Mouse (Mus musculus) embryonic stem cell, embryonic (primary cell): Measurements from ENCODE around the gene Cela3a.
"Not testable (repeated sequence)": the region's sequence is repeated elsewhere in the genome, so short reads cannot be mapped to it uniquely, and the experiment has no call there.

Experiments used
- CTCF ChIA-PET, 4 experiments: fragments of 300-600 bp in 2 of 4; fragments of 350-600 bp in 2 of 4; sonication (Branson Sonifier 250); formaldehyde crosslinking; loops; one replicate each; lab custom pipeline; 2022; ENCODE audit warnings: inconsistent platforms in 2 of 4; lab: Charles Lee
- POLR2A ChIA-PET, 4 experiments: fragments of 300-600 bp in 2 of 4; fragments of 350-600 bp in 2 of 4; sonication (Branson Sonifier 250); formaldehyde crosslinking; loops; one replicate each; lab custom pipeline; 2022; ENCODE audit warnings: antibody characterized with exemption in 4 of 4, inconsistent platforms in 1 of 4; lab: Charles Lee

Gene Cela3a

GRCm38 (mm10) chr4:137438842-137439241 is 29.3 kb upstream of the Cela3a start:
- ChIA-PET CTCF (interaction anchor here in 2 of 4 experiments (0.6 to 1.2 kb wide), 2 partner anchors 20 to 44 kb away, joined by 3 to 6 read pairs; no protein-coding TSS in a partner anchor), POLR2A (interaction anchor here in 2 of 4 experiments (0.5 to 1.7 kb wide), 3 partner anchors 9 to 326 kb away, joined by 3 to 5 read pairs (median 4); partner anchors contain the start of genes Cela3b (in 1 of the 2) and Usp48 (in 1 of the 2))

- ChIA-PET POLR2A (no interaction called here), CTCF (interaction anchor here in 3 of 4 experiments (0.6 to 1.7 kb wide), 5 partner anchors 13 to 124 kb away, joined by 3 to 4 read pairs (median 3); no protein-coding TSS in a partner anchor)
Observed at GRCm38 (mm10) chr4:137436979-137437669, 27.5 kb upstream of the Cela3a start.

- ChIA-PET POLR2A (interaction anchor here in 1 of 4 experiments (0.6 kb wide), 1 partner anchor 328 kb away, joined by 3 read pairs; no protein-coding TSS in a partner anchor), CTCF (interaction anchor here in 3 of 4 experiments (1.2 to 1.3 kb wide), 3 partner anchors 10 to 11 kb away, joined by 3 to 7 read pairs (median 5); no protein-coding TSS in a partner anchor)
Observed at GRCm38 (mm10) chr4:137432700-137433550, 23.3 kb upstream of the Cela3a start.

- POLR2A ChIA-PET, result interaction anchor here in 1 of 4 experiments (0.8 to 1.4 kb wide), 3 partner anchors 8 to 92 kb away, joined by 3 to 4 read pairs (median 4); no protein-coding TSS in a partner anchor
- CTCF ChIA-PET, result interaction anchor here in 2 of 4 experiments (0.9 to 2.5 kb wide), 3 partner anchors 11 to 147 kb away, joined by 3 to 6 read pairs (median 3); no protein-coding TSS in a partner anchor
Observed at GRCm38 (mm10) chr4:137430502-137430901, 20.9 kb upstream of the Cela3a start, which contains the start of gene Cela3b. Cela3b (minus strand) TSS chr4:137430540.

DNA sequence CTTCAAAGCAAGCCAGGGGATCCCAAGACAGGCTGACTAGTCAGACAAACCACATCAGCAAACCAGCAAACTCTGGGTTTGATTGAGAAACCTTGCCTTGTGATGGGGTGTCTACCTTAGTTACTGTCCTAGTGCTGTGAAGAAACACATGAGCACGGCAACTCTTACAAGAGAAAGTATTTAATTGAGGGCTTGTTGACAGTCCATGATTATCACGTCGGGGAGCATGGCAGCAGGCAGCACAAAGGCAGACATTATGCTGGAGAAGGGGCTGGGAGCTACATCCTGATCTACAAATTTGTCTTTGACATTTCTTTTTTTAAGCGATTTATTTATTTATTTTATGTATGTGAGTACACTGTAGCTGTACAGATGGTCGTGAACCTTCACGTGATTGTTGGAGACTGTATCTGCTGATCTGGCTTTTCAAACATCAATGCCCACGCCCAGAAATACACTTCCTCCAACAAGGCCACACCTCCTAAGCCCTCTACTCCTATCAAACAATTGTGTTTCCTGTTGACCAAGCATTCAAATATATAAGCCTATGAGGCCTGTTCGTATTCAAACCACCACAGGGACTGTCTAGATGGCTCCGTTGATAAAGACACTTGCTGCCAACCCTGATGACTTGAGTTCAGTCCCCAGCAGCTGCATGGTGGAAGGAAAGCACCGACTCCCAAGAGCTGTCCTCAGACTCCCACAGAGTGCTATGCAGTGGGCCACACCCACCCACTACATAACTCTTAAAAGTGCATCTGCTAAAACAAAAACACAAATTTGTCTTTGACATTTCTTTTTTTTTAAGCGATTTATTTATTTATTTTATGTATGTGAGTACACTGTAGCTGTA is 8.3 kb upstream of the Cela3a start:
- ChIA-PET POLR2A (interaction anchor here in 1 of 4 experiments (0.7 kb wide), 1 partner anchor 12 kb away, joined by 4 read pairs; the partner anchor contains the start of gene Cela3b), CTCF (interaction anchor here in 2 of 4 experiments (0.6 to 0.7 kb wide), 3 partner anchors 14 to 24 kb away, joined by 3 read pairs; no protein-coding TSS in a partner anchor)

GRCm38 (mm10) chr4:137414936-137415335 is 5.3 kb upstream of the Cela3a start:
- CTCF ChIA-PET, result interaction anchor here in 3 of 4 experiments (0.9 to 1.5 kb wide), 6 partner anchors 10 to 308 kb away, joined by 3 to 4 read pairs (median 3); no protein-coding TSS in a partner anchor
- POLR2A ChIA-PET, result interaction anchor here in 1 of 4 experiments (0.9 to 1.5 kb wide), 2 partner anchors 10 to 107 kb away, joined by 3 to 4 read pairs; no protein-coding TSS in a partner anchor

- POLR2A ChIA-PET, result not testable (repeated sequence)
- CTCF ChIA-PET, result interaction anchor here in 2 of 4 experiments (0.6 to 1.0 kb wide), 2 partner anchors 104 to 751 kb away, joined by 4 to 8 read pairs; no protein-coding TSS in a partner anchor
Observed at GRCm38 (mm10) chr4:137412185-137412709, 2.7 kb upstream of the Cela3a start.

DNA sequence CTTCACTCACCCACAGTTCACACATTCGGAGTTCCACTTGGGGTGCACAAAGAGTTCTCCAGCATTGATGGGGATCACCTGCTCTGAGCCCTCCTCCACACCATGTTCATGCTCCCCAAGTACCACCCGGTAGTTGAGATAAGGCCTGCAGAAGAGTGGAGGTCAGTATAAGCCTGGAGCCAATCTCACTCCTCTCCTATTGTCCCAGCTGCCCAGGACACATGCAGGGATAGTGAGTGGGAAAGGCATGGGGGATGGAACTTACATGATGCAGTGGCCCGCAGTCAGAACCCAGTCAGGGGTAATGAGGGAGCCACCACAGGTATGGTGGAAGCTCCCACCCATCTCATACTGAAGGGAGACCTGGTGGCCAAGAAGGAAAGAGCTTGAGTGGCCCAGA is 4.0 kb downstream of the Cela3a start:
- CTCF ChIA-PET, result interaction anchor here in 3 of 4 experiments (0.6 to 1.1 kb wide), 4 partner anchors 21 to 195 kb away, joined by 3 to 5 read pairs (median 4); no protein-coding TSS in a partner anchor
- POLR2A ChIA-PET, result interaction anchor here in 1 of 4 experiments (1.3 kb wide), 2 partner anchors 9 to 96 kb away, joined by 3 to 4 read pairs; no protein-coding TSS in a partner anchor

DNA sequence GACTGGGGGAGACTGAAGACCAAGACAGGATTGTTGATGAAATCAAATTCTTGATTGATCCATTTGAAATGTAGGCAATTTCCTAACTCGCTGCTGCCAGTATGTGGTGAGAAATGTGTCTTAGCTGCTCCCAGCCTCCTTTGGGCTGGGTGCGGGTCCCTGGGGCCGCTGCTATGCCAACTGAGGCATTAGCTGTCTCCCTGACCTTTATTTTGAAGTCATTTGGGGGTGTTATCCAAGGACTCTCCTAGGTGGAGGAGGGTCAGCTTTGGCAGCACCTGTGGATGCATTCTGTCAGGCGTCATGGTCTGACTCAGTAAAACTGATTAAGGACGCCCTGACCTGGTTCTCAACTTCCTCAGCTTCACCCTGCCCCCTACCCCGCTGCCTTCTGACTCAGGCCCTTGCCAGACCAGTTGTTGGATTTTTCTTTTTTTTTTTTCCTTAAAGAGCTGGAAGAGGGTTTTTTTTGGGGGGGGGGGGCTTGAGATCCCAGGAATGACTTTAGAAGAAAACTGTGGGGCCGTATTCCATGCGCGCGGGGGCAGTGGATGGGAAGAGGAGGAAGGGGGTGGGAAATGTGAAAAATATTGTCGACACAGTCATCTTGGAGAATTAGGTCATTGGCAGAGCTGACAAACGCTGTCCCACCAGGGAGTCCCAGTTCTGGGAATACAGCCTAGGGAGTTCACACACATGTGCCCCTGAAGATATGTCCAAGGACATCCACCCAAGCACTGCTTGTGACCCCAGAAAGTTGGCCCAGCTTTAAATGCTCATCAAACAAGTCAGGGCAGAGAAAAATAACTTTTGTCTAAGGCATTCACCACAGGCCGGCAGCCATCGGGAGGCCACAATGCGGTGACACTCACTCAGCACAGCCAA is 12.7 kb downstream of the Cela3a start:
- CTCF ChIA-PET, result interaction anchor here (0.6 to 0.7 kb wide), 6 partner anchors 17 to 549 kb away, joined by 3 to 5 read pairs (median 4); no protein-coding TSS in a partner anchor

DNA sequence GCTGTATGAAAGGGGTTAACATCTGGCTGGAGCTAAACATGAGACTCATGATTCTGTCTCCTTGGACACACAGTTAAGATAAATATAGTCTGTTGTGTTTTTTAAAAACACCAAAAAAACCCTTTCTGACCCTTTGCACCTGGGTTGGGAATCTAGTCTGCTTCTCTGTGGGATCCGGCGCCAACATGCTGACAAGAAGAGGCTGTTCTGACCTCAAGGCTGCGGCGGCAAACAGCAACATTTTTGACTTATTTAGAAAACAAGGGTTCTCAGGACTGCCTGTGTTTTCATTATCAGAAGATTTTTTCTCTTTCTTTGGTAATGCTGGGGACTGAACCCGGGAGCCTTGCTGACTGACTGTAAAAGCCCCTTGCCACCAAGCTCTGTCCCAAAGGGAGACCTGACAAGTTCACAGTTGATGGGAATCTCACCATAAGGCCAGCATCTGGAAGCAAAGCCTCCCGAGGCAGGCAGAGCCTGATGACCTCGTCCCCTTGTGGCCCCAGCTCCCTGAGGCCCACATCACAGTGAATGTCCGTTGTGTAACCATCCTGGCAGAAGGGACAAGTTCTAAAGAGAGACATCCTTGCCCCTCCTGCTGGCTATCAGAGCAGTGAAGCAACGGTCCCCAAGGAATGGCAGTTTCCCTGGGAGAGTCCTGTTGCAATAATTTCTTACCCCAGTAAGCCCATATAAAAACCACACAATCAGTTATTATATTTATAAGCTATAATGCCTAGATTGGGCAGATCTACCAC is 16.0 kb downstream of the Cela3a start:
- ChIA-PET POLR2A (interaction anchor here in 1 of 4 experiments (1.4 to 1.7 kb wide), 2 partner anchors 15 to 42 kb away, joined by 3 to 4 read pairs; no protein-coding TSS in a partner anchor), CTCF (interaction anchor here in 2 of 4 experiments (1.2 to 2.3 kb wide), 4 partner anchors 50 to 106 kb away, joined by 3 to 5 read pairs (median 4); no protein-coding TSS in a partner anchor)

More for the DNA sequence above, 12.7 kb downstream of the Cela3a start:
- POLR2A ChIA-PET, result interaction anchor here in 3 of 4 experiments (0.6 to 1.6 kb wide), 10 partner anchors 9 to 672 kb away, joined by 3 to 7 read pairs (median 4); no protein-coding TSS in a partner anchor

- ChIA-PET POLR2A (interaction anchor here in 1 of 4 experiments (0.7 to 1.7 kb wide), 2 partner anchors 41 to 51 kb away, joined by 3 read pairs; no protein-coding TSS in a partner anchor), CTCF (interaction anchor here in 3 of 4 experiments (0.6 to 2.3 kb wide), 8 partner anchors 48 to 339 kb away, joined by 3 to 5 read pairs (median 3); no protein-coding TSS in a partner anchor)
Observed at GRCm38 (mm10) chr4:137392874-137393273, 16.7 kb downstream of the Cela3a start.

DNA sequence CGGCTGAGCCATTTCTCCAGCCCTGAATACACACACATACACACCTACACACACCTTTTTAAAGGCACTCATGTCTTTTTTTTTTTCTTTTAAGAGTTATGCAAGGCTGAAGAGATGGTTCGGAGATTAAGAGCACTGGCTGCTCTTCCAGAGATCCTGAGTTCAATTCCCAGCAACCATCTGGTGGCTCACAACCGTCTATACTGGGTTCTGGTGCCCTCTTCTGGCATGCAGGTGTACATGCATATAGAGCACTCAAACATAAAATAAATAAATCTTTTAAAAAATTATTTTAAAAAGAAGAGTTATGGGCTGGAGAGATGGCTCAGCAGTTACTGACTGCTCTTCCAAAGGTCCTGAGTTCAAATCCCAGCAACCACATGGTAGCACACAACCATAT is 18.3 kb downstream of the Cela3a start:
- ChIA-PET POLR2A (no interaction called here), CTCF (interaction anchor here in 1 of 4 experiments (0.6 kb wide), 1 partner anchor 16 kb away, joined by 3 read pairs; no protein-coding TSS in a partner anchor)

- CTCF ChIA-PET, result no interaction called here
- POLR2A ChIA-PET, result no interaction called here
Observed at GRCm38 (mm10) chr4:137390196-137390595, 19.4 kb downstream of the Cela3a start.

- CTCF ChIA-PET, result interaction anchor here in 3 of 4 experiments (0.6 to 1.6 kb wide), 5 partner anchors 75 to 912 kb away, joined by 3 to 6 read pairs (median 4); no protein-coding TSS in a partner anchor
- POLR2A ChIA-PET, result interaction anchor here in 3 of 4 experiments (0.5 to 2.5 kb wide), 22 partner anchors 9 to 331 kb away, joined by 3 to 27 read pairs (median 5); partner anchors contain the start of gene Usp48 (in 1 of the 3)
Observed at GRCm38 (mm10) chr4:137388983-137389382, 20.6 kb downstream of the Cela3a start.
